Mouse (Mus musculus) cerebellum, adult 18-20 months (tissue): ENCODE data around the gene Gid8.

ENCODE experiments used
- DNase-seq, 2 experiments: peaks; one replicate each; pipeline ENCODE4 v3.0.0; 2021

The Gid8 gene

GRCm38 (mm10) chr2:180709923-180710272, at the start of gene Gid8, which contains the start of gene Dido1:
Gene Gid8 (plus strand): TSS chr2:180710117.
Gene Dido1 (minus strand): TSS chr2:180709999.
- peak; percentile 97 for DNase-seq

- no peak for DNase-seq
These were observed 49.4 kb upstream of the Gid8 start for GRCm38 (mm10) chr2:180660521-180660920.

DNA sequence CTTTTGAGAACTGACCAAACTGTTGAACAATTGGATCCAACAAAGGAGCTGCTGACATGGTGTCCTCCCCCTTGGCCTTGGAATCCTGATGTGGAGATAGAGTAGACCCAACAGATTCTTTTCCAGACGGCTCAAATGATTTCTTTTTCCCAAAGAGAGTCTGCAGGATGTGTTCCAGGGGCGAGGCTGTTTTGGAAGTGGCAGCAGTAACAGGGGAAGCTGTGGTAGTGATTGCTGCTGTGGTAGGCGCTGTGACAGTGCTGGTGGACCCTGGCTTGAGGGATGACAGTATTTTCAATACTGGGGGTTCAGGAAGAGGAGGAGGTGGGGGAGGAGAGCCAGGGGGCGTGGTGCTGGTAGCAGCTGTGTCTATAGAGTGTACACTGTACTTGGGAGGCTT, 47.9 kb upstream of the Gid8 start:
- DNase-seq: no peak

DNA sequence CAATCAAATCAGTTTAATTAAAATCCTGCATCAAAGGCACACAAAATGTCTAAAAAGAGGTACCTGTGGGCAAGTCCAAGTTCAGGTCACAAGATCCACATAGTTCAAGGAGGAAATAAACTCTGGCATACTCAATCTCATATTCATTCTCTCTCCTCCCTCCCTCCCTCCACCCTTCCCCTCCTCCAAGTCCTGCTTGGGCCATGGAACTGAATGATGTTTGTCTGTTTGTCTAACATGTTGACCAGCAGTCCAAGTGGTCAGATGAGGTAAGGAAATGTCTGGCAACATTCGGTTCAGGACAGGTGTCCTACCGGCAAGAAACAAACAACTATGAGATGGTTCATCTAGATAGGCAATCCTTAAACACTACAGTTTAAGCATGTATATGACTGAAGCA, 33.2 kb upstream of the Gid8 start:
- DNase-seq: no peak

GRCm38 (mm10) chr2:180678609-180679140, 31.2 kb upstream of the Gid8 start:
- peak; percentile 60 to 69 for DNase-seq

GRCm38 (mm10) chr2:180681225-180681624, 28.7 kb upstream of the Gid8 start:
- no peak for DNase-seq

DNA sequence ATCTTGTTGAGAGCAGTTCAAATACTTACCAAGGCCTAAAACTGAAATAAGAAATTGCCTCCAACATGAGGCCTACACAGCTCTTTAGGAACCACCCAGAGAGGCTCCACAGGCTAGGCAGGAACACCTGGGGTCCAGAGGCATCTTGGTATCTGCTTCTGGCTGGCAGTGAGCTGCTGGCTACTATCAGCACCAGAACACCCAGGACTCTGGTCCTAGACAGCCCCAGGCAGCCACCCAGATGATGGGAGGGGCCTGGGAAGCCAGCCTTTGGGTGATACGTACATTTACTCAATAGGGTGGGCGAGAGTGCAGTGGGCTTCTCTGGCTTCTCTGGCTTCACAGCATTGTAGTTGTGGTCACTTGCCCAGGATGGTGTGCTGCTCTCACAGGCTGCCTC, 26.4 kb upstream of the Gid8 start:
- no peak for DNase-seq

GRCm38 (mm10) chr2:180684031-180684430, 25.9 kb upstream of the Gid8 start:
- DNase-seq: no peak

GRCm38 (mm10) chr2:180689841-180690240, 20.1 kb upstream of the Gid8 start:
- no peak for DNase-seq

- no peak for DNase-seq
These were observed 17.3 kb upstream of the Gid8 start for GRCm38 (mm10) chr2:180692630-180693029.

- no peak for DNase-seq
These were observed 14.7 kb upstream of the Gid8 start for GRCm38 (mm10) chr2:180695176-180695575.

GRCm38 (mm10) chr2:180700457-180700856, 9.5 kb upstream of the Gid8 start:
- no peak for DNase-seq

- no peak for DNase-seq
These were observed 8.7 kb upstream of the Gid8 start for GRCm38 (mm10) chr2:180701053-180701766.

- peak; percentile 92 to 96 for DNase-seq
These were observed 7.9 kb upstream of the Gid8 start for GRCm38 (mm10) chr2:180701767-180702621.

- DNase-seq: no peak
These were observed 7.2 kb upstream of the Gid8 start for GRCm38 (mm10) chr2:180702701-180703149.

DNA sequence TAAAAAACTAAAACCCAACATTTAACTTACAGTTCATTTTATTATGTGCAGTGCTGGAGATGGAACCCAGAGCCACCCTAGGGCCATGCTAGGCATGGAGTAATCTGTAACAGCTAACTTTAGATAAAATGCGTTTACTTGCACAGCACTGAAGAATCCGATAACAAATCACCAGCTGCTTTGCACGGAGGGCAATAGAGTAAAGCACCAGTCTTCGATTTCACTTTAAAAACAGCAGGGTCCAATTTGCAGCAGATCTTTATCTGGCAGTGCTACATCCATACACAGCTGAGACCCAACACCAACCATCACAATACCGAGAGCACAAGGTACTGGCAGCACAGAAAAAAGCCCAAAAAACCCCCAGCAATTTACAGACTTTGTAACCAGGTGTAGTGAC, 6.7 kb upstream of the Gid8 start:
- DNase-seq: no peak

GRCm38 (mm10) chr2:180703645-180704359, 6.1 kb upstream of the Gid8 start:
- DNase-seq: no peak

DNA sequence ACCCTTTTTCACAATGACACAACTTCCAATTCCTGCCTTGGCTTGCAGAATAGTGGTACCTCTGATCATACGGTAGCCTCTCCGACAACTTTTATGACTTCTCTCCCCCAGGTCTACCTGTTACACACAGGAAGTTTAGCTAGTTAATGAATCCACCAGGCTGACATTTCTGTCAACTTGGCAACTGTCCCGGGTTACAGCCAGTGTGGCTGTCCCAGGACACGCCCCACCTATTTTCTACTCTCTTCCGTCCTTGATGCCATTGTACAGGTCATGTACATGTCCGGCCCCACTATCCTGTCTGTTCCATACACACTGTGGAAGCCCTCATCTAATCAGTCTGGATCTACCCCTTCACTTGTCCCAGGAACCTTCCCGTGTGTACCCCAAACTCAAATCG, 5.3 kb upstream of the Gid8 start:
- DNase-seq: no peak

DNA sequence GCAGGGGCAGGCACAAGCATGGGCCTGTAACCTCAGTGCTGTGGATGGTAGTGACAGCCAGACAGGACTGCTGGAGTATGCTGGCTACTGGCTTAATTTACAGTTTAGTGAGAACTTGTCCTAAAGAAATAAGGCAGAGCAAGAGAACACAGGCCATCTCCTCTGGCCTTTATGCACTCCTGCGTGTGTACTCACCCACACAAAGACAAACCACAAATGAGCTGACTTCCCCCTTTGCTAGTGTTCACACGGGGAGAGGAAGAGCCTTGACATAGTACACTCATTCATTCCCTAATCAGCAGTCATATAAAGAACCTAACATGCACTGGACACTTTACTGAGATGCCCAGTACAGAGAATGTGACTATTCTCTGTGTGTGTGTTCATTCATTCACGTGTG, 4.9 kb upstream of the Gid8 start:
- DNase-seq: no peak

DNA sequence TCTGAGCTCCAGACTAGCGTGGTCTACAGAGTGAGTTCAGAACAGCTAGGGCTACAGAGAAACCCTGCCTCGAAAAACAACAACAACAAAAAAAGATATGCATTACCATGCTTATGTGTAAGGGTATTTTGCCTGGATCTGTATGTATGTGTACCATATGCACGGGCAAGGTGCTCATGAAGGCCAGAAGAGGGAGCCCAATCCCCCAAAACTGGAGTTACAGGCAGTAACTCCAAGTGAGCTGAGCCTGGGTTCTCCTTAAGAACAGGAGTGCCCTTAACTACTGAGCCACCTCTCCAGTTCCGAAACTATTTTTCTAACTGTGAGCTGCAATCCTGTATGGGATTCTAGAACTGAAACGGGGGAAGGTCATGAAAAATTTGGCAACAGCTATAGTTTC, 3.9 kb upstream of the Gid8 start:
- no peak for DNase-seq

DNA sequence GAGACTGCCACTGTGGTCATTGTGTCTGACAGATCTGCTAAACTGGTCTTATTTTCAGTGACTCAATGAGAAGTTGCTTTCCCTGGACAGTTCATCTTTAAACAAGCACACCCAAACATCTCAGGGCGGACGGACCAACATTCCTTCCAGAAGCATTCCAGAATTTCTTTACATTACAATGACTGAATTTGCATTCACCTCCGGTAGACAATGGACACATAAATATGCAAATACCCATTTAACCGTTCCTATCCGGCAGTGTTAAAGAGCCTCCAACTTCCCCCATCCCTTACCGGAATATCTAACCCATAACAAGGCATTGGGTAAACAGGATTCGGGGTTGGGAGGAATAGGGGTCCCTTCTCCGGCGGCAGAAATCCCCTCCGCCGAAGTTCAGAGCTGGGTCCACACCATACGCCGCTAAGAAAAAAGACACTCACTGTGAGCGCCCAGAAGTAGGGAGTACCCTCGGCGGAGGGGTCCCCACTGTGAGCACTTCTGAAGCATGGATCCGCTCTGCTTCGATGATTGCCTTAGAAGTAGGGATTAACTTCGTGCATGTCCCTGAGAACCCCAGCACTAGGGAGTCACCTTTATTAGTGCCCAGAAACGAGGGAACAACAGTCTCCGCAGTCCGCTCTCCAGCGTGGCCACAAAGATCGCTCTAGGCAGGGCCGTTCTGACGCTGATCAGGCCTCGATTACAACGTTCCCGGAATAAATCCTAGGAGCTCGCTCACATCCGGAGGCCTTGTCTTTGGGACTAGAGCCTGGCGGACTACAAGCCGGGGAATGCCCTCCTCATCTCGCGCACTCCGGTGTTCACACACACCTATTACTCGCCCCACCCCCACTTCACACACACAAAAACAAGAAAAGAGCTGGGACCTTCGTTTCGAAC, 644 bp upstream of the Gid8 start:
- no peak for DNase-seq
